Mouse (Mus musculus): ENCODE results near the gene Psip1. TPM values are rescaled to one million over a fixed set of nuclear protein-coding genes. Genes with fewer than 3 reads are reported as not detected.

The Psip1 gene
- polyA plus RNA-seq (2012; fragmentation: generic; extraction: Trizol) = 10 to 100 TPM in 1 of 2 experiments, 1 to 10 TPM in 1; 7.1 to 19.4 TPM

DNA sequence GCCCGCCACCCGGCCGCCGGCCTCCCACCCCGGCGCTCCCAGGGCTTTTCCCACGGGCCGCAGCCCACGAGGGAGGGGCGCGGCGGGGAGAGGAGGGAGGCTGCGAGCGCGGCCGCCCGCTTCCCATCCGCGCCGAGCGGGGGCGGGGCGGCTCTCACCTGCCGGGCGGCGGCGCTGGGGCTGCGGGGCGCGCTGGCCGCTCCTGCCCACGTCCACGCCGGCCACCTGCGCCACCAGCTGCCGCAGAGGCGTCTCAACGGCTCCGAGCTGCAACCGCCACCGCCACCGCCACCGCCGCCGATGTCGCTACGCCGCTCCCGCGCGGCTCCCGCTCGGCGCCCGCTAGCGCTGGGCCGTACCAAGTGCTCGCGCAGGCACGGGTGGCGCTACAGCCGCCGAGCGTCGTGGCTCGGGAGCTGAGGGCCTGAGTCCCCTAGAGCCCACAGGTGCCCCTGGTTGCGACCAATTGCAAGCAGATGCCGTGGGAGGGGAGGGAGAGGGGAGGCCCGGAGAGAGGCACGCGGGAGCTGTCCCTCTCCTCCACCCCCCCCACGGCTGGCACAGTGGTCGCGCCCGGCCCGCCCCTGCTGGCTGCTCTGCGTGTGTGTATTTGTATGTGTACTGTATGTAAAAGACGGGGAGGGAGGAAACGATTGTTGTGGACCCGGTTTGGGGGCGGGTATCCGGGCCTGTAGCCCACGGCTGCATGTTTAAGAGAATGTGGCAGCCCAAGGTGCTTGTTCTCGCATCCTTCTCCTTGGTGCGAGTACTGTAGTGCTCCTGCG lies at the start of gene Psip1:
Psip1 (minus strand) TSS at position 343 of the 785 bp plus-strand sequence.

DNA sequence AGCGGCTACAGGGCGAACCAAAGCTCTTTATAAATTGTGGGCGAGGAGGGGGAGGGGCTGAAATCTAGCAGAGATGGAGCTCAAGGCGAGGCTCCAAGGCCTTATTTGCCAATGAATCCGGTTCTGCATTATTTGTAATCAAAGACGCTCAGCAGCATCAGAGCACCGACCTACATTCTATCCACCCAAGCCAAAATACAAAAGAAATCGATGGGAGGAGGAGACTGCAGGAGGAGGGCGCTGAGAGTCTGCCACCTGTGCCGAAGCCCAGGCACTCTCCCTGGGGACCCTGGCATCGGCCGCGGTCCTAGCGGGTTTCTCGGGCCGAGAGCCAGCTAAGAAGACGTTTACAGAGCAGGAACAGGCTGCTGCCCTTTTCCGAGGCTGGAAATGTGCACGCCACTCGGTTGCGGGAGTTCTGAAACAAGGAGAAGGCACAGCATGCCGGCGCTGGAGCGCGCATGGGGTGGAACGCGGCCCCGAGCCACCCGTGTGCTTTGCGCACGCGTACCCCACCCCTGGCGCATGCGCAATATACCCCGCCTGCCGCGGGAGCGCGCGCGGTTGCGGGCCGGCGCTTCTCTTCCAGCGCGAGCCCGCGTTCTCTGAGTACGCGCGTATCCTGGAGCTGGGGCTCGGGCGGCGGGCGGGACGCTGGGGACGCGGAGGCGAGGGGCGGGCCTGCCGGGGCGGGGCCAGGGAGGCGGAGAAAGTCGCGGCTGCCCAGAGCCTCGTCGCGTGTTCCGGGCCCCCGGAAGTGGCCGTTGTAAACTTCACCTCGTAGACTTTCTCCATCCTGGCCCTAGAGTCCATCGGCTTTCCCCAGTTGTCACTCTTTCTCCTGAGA lies 38.8 kb upstream of the Psip1 start, which contains the start of gene Ccdc171:
Ccdc171 (plus strand) TSS at position 703 of the 847 bp plus-strand sequence.

DNA sequence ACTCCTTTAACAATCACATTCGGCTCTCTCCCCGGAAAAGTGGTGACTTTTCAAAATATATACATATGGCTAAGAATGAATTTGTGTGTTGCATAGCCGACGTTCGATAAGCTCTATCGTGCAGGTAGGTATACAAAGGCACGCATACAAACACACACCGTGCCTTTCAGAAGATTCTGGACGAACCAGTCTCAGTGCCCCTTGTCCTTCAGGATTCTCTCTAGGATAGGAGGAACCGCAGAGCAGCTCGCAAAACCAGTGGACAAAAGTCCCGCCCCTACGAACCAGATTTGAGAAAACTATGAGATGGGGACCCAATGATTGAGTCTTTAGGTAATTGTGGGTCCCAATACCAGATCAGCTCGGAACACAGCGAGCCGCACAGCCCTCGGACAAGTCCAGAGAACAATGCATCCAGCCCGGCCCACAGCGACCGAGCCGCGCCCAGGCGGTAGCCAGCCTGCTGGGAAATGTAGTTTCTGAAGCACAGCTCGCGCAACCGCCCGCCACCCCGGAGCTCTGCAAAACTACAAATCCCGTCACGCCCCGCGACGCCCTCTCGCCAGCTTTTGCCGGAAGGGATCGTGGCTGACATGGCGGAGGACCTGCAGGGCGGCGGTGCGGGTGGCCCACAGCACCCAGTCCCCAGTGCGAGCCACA lies 69.0 kb downstream of the Psip1 start, which contains the start of gene Snapc3:
Snapc3 (plus strand) TSS at position 565 of the 660 bp plus-strand sequence.

Other genes with a start within 250 kb of the Psip1 start
- 1 to 10 TPM; 2.1 to 5.3 TPM for gene Ttc39b, start 162.2 kb downstream of the Psip1 start, polyA plus RNA-seq (2012; fragmentation: generic; extraction: Trizol)
- 1 to 10 TPM; 2.9 to 7.1 TPM for gene Snapc3, start 68.7 kb downstream of the Psip1 start, polyA plus RNA-seq (2012; fragmentation: generic; extraction: Trizol)
- under 1 TPM; 0.11 to 0.93 TPM for gene Ccdc171, start 39.1 kb upstream of the Psip1 start, polyA plus RNA-seq (2012; fragmentation: generic; extraction: Trizol)

All from C3H10T1/2 (cell line).